Mouse (Mus musculus): ENCODE data around the gene Plin3. TPM values are rescaled to one million over a fixed set of nuclear protein-coding genes. Genes with fewer than 3 reads are reported as not detected.

Gene Plin3
- total and polyA plus RNA-seq, 2 experiments, result 21.5 to 23.0 TPM

DNA sequence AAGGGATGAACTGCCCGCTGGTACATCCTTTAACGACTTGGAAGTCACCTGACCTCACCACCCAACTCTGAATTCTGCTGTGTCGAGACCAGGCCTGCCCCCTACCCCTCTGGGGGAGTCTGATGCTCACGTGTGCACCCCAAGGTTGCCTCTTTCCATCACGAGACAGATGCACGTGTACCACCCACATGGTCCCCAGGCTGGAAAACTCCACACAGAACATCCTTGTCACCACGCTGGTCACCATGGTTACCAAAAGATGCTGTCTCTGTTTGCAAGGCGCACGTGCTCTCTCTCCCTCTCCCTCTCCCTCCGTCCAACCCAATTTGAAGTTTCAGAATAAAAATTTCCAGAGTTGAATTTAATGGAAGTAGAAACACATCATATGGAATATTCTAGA lies 62.7 kb downstream of the Plin3 start:
- Histone ChIP-seq H3K79me2 (ENCODE audit: control insufficient read depth, insufficient read depth, low read length) (no peaks in the 10 kb centered on the region), H3K27me3 (ENCODE audit: control insufficient read depth, insufficient read depth, low read length) (no peaks in the 10 kb centered on the region), H3K9ac (ENCODE audit: low read depth, low read length) (no peak overlapping the region), H3K4me3 (ENCODE audit: insufficient read depth, low read depth, low read length) (no peak overlapping the region), H3K4me1 (ENCODE audit: control insufficient read depth, insufficient read depth, low read length) (no peaks in the 10 kb centered on the region), H3K36me3 (ENCODE audit: control insufficient read depth, insufficient read depth, low read length) (no peaks in the 10 kb centered on the region), H3K27ac (replicated peaks; ENCODE audit: insufficient read depth, low read depth, low read length) (no peak overlapping the region)
- TF ChIP-seq CTCF (IDR thresholded peaks at IDR 0.05; ENCODE audit: low read depth, low read length), result no peak
- no peak for TF ChIP-seq POLR2A (IDR thresholded peaks at IDR 0.05; ENCODE audit: extremely low read depth, insufficient read depth, low read length)
- DNase-seq (ENCODE audit: extremely low read depth, low read depth, low spot score), result no peak
- WGBS, result 81% methylated on average over 10 of the region's 10 CpGs

Other genes starting within 250 kb of the Plin3 start
- 34.9 and 42.9 TPM in 2 replicates for gene Ubxn6, start 217.8 kb downstream of the Plin3 start, total RNA-seq (2014; rRNA removed)
- 55.8 and 56.0 TPM in 2 replicates for gene Ubxn6, start 217.8 kb downstream of the Plin3 start, polyA plus RNA-seq (2012; rRNA removed)
- 11.3 and 13.8 TPM in 2 replicates for gene Hdgfl2, start 213.2 kb downstream of the Plin3 start, total RNA-seq (2014; rRNA removed)
- 29.0 and 30.2 TPM in 2 replicates for gene Hdgfl2, start 213.2 kb downstream of the Plin3 start, polyA plus RNA-seq (2012; rRNA removed)
- gene Plin4, start 183.1 kb downstream of the Plin3 start, total RNA-seq (2014; rRNA removed), result 2.1 and 2.3 TPM in 2 replicates
- 1.8 and 2.8 TPM in 2 replicates for gene Plin4, start 183.1 kb downstream of the Plin3 start, polyA plus RNA-seq (2012; rRNA removed)
- 19.2 and 24.6 TPM in 2 replicates for gene Plin5, start 175.3 kb downstream of the Plin3 start, total RNA-seq (2014; rRNA removed)
- 42.7 and 58.2 TPM in 2 replicates for gene Plin5, start 175.3 kb downstream of the Plin3 start, polyA plus RNA-seq (2012; rRNA removed)
- 90.0 and 116 TPM in 2 replicates for gene Lrg1, start 170.9 kb downstream of the Plin3 start, total RNA-seq (2014; rRNA removed)
- gene Lrg1, start 170.9 kb downstream of the Plin3 start, polyA plus RNA-seq (2012; rRNA removed), result 543 and 600 TPM in 2 replicates
- gene Sema6b, start 152.5 kb downstream of the Plin3 start, total RNA-seq (2014; rRNA removed), result 1.3 TPM in 2 replicates
- gene Sema6b, start 152.5 kb downstream of the Plin3 start, polyA plus RNA-seq (2012; rRNA removed), result 2.7 and 3.9 TPM in 2 replicates
- 16.2 and 20.9 TPM in 2 replicates for gene Tnfaip8l1, start 130.4 kb downstream of the Plin3 start, total RNA-seq (2014; rRNA removed)
- gene Tnfaip8l1, start 130.4 kb downstream of the Plin3 start, polyA plus RNA-seq (2012; rRNA removed), result 21.8 and 25.5 TPM in 2 replicates
- 89.4 and 91.1 TPM in 2 replicates for gene Mydgf, start 109.0 kb downstream of the Plin3 start, total RNA-seq (2014; rRNA removed)
- gene Mydgf, start 109.0 kb downstream of the Plin3 start, polyA plus RNA-seq (2012; rRNA removed), result 81.1 and 86.0 TPM in 2 replicates
- gene Dpp9, start 74.0 kb downstream of the Plin3 start, total RNA-seq (2014; rRNA removed), result 10.7 and 20.1 TPM in 2 replicates
- 55.4 and 60.3 TPM in 2 replicates for gene Dpp9, start 74.0 kb downstream of the Plin3 start, polyA plus RNA-seq (2012; rRNA removed)
- 11.5 and 12.1 TPM in 2 replicates for gene Fem1a, start 36.1 kb downstream of the Plin3 start, total RNA-seq (2014; rRNA removed)
- 16.6 and 18.9 TPM in 2 replicates for gene Fem1a, start 36.1 kb downstream of the Plin3 start, polyA plus RNA-seq (2012; rRNA removed)
- 2.5 and 3.4 TPM in 2 replicates for gene Ticam1, start 16.1 kb downstream of the Plin3 start, total RNA-seq (2014; rRNA removed)
- gene Ticam1, start 16.1 kb downstream of the Plin3 start, polyA plus RNA-seq (2012; rRNA removed), result 20.9 and 27.7 TPM in 2 replicates
- not detected in 2 replicates for gene Arrdc5, start 7.4 kb upstream of the Plin3 start, total RNA-seq (2014; rRNA removed)
- not detected in 2 replicates for gene Arrdc5, start 7.4 kb upstream of the Plin3 start, polyA plus RNA-seq (2012; rRNA removed)
- 0.92 and 2.7 TPM in 2 replicates for gene Uhrf1, start 10.4 kb upstream of the Plin3 start, total RNA-seq (2014; rRNA removed)
- gene Uhrf1, start 10.4 kb upstream of the Plin3 start, polyA plus RNA-seq (2012; rRNA removed), result 0.20 and 0.22 TPM in 2 replicates
- 9.5 and 10.4 TPM in 2 replicates for gene Kdm4b, start 33.2 kb upstream of the Plin3 start, total RNA-seq (2014; rRNA removed)
- 13.0 and 15.6 TPM in 2 replicates for gene Kdm4b, start 33.2 kb upstream of the Plin3 start, polyA plus RNA-seq (2012; rRNA removed)
- 4.4 and 6.0 TPM in 2 replicates for gene Ptprs, start 183.6 kb upstream of the Plin3 start, total RNA-seq (2014; rRNA removed)
- gene Ptprs, start 183.6 kb upstream of the Plin3 start, polyA plus RNA-seq (2012; rRNA removed), result 7.5 and 10.2 TPM in 2 replicates
- gene Znrf4, start 219.6 kb upstream of the Plin3 start, total RNA-seq (2014; rRNA removed), result not detected in 2 replicates
- gene Znrf4, start 219.6 kb upstream of the Plin3 start, polyA plus RNA-seq (2012; rRNA removed), result not detected in 2 replicates